Mouse (Mus musculus) heart, embryonic 12.5 days (tissue): ENCODE measurements around the gene Pou2f3. TPM values are rescaled to one million over a fixed set of nuclear protein-coding genes. Genes with fewer than 3 reads are reported as not detected.
"Not testable (repeated sequence)": the region's sequence is repeated elsewhere in the genome, so short reads cannot be mapped to it uniquely, and the experiment has no call there.

Experiments
- ATAC-seq: fragments of 200-750 bp; cut with Nextera tagmentation; 2 replicates; pipeline ENCODE4 v1.8.0; 2017; ENCODE audit warnings: moderate TSS enrichment, moderate library complexity; ENCODE audit not compliant: insufficient number of reproducible peaks, low FRiP score
- H3K27ac ChIP-seq: fragments of 300-500 bp; sonication (generic); 2 replicates; pipeline ENCODE4 v1.5.1; 2016; ENCODE audit warnings: mild to moderate bottlenecking, moderate library complexity; ENCODE audit not compliant: poor library complexity, severe bottlenecking
- H3K27me3 ChIP-seq: fragments of 300-500 bp; sonication (generic); replicated peaks from 2 replicates; pipeline ENCODE4 v1.6.1; 2016; ENCODE audit warnings: mild to moderate bottlenecking, moderate library complexity
- H3K36me3 ChIP-seq: fragments of 300-500 bp; sonication (generic); 2 replicates; pipeline ENCODE4 v1.6.1; 2016; ENCODE audit warnings: mild to moderate bottlenecking, moderate library complexity
- H3K4me1 ChIP-seq: fragments of 300-500 bp; sonication (generic); replicated peaks from 2 replicates; pipeline ENCODE4 v1.6.1; 2016; ENCODE audit warnings: mild to moderate bottlenecking
- H3K4me2 ChIP-seq: fragments of 300-500 bp; sonication (generic); 2 replicates; pipeline ENCODE4 v1.6.1; 2016; ENCODE audit warnings: mild to moderate bottlenecking, moderate library complexity
- H3K4me3 ChIP-seq: fragments of 300-500 bp; sonication (generic); 2 replicates; pipeline ENCODE4 v1.5.1; 2016; ENCODE audit warnings: mild to moderate bottlenecking
- H3K9ac ChIP-seq: fragments of 300-500 bp; sonication (generic); 2 replicates; pipeline ENCODE4 v1.6.1; 2016; ENCODE audit warnings: mild to moderate bottlenecking, moderate library complexity
- H3K9me3 ChIP-seq: fragments of 300-500 bp; sonication (generic); replicated peaks from 2 replicates; pipeline ENCODE4 v1.6.1; 2016; ENCODE audit warnings: mild to moderate bottlenecking, moderate library complexity
- WGBS: fragments of 180-500 bp; shearing (Covaris S2); methylation state at CpG from one replicate; pipeline ENCODE4 v1.1.7; 2016; 5-methylcytosine and 5-hydroxymethylcytosine counted together
- polyA plus RNA-seq: library from polyadenylated mRNA; unstranded; fragments of >200 nt; fragmentation: Nextera tagmentation; extraction: Ambion mirVana; gene quantifications from 2 replicates; pipeline ENCODE4 v1.2.1, GENCODE M21; 2016

Gene Pou2f3
- polyA plus RNA-seq, 1 experiment from 2014 or later: not detected

GRCm38 (mm10) chr9:43130684-43131083, 79.5 kb downstream of the Pou2f3 start:
- no peak for ATAC-seq
- Histone ChIP-seq H3K27ac (no peak overlapping the region), H3K36me3 (no peaks in the 10 kb centered on the region), H3K4me2 (no peak overlapping the region), H3K27me3 (no peaks in the 10 kb centered on the region), H3K9me3 (no peaks in the 10 kb centered on the region), H3K9ac (no peak overlapping the region), H3K4me3 (no peak overlapping the region), H3K4me1 (peaks cover 9% of the 10 kb centered on the region)
- 91% methylated on average over 2 of the region's 2 CpGs for WGBS

- Histone ChIP-seq H3K4me1 (peaks cover 9% of the 10 kb centered on the region), H3K9me3 (no peaks in the 10 kb centered on the region), H3K4me3 (no peak overlapping the region), H3K27me3 (no peaks in the 10 kb centered on the region), H3K36me3 (no peaks in the 10 kb centered on the region), H3K27ac (no peak overlapping the region), H3K9ac (no peak overlapping the region), H3K4me2 (no peak overlapping the region)
- ATAC-seq: no peak
- WGBS: 65% methylated on average over 10 of the region's 10 CpGs
Observed at GRCm38 (mm10) chr9:43127101-43127787, 82.9 kb downstream of the Pou2f3 start.

GRCm38 (mm10) chr9:43122379-43122778, 87.8 kb downstream of the Pou2f3 start:
- Histone ChIP-seq H3K36me3 (no peaks in the 10 kb centered on the region), H3K4me3 (no peak overlapping the region), H3K27me3 (0 out of 2 replicates have a peak, but pooled peaks cover 3% of the 10 kb centered on the region), H3K4me2 (no peak overlapping the region), H3K9me3 (no peaks in the 10 kb centered on the region), H3K4me1 (no peaks in the 10 kb centered on the region), H3K9ac (no peak overlapping the region), H3K27ac (no peak overlapping the region)
- no peak for ATAC-seq
- WGBS: 20% methylated on average over 1 of the region's 1 CpGs

GRCm38 (mm10) chr9:43121948-43122347, 88.2 kb downstream of the Pou2f3 start:
- 90% methylated on average over 2 of the region's 2 CpGs for WGBS
- not testable (repeated sequence) for H3K9me3 ChIP-seq, H3K27ac ChIP-seq, H3K4me2 ChIP-seq, H3K4me1 ChIP-seq, H3K9ac ChIP-seq, ATAC-seq, H3K27me3 ChIP-seq, H3K36me3 ChIP-seq, H3K4me3 ChIP-seq

GRCm38 (mm10) chr9:43116997-43117336, 93.2 kb downstream of the Pou2f3 start:
- Histone ChIP-seq H3K4me3 (no peak overlapping the region), H3K4me1 (peaks cover 8% of the 10 kb centered on the region; the same call in 1 of the 2 replicates), H3K27me3 (0 out of 2 replicates have a peak, but pooled peaks cover 3% of the 10 kb centered on the region), H3K9me3 (no peaks in the 10 kb centered on the region), H3K27ac (no peak overlapping the region), H3K9ac (no peak overlapping the region), H3K36me3 (no peaks in the 10 kb centered on the region), H3K4me2 (peak overlapping the region; percentile 75)
- WGBS: 77% methylated on average over 6 of the region's 6 CpGs
- ATAC-seq: no peak

GRCm38 (mm10) chr9:43116134-43116996, 93.8 kb downstream of the Pou2f3 start, which contains the start of gene Tmem136:
Gene Tmem136, minus strand, starts transcription at chr9:43116570.
- WGBS: 4% methylated on average over 55 of the region's 55 CpGs
- Histone ChIP-seq H3K27me3 (0 out of 2 replicates have a peak, but pooled peaks cover 2% of the 10 kb centered on the region), H3K4me2 (peak within 1 kb of the TSS; percentile 75), H3K4me1 (peaks cover 8% of the 10 kb centered on the region; the same call in 1 of the 2 replicates), H3K4me3 (peak within 1 kb of the TSS; percentile 95), H3K36me3 (peaks cover 6% of the 10 kb centered on the region), H3K9me3 (no peaks in the 10 kb centered on the region), H3K9ac (peak within 1 kb of the TSS; percentile 85), H3K27ac (peak within 1 kb of the TSS; percentile 62)
- peak; percentile 88 for ATAC-seq

GRCm38 (mm10) chr9:43115431-43116133, 94.6 kb downstream of the Pou2f3 start:
- Histone ChIP-seq H3K9me3 (no peaks in the 10 kb centered on the region), H3K36me3 (peaks cover 14% of the 10 kb centered on the region), H3K4me2 (peak overlapping the region; percentile 75), H3K9ac (peak overlapping the region; percentile 85), H3K4me3 (peak overlapping the region; percentile 95), H3K27me3 (no peaks in the 10 kb centered on the region), H3K27ac (peak overlapping the region; percentile 62), H3K4me1 (peaks cover 8% of the 10 kb centered on the region; the same call in 1 of the 2 replicates)
- 20% methylated on average over 12 of the region's 12 CpGs for WGBS
- ATAC-seq: 0 out of 2 replicates have a peak, but pooled peaks have one; percentile 26

GRCm38 (mm10) chr9:43114833-43115232, 95.3 kb downstream of the Pou2f3 start:
- Histone ChIP-seq H3K9me3 (no peaks in the 10 kb centered on the region), H3K9ac (no peak overlapping the region), H3K27me3 (no peaks in the 10 kb centered on the region), H3K4me2 (no peak overlapping the region), H3K27ac (no peak overlapping the region), H3K4me3 (no peak overlapping the region), H3K36me3 (peaks cover 19% of the 10 kb centered on the region), H3K4me1 (peaks cover 8% of the 10 kb centered on the region; the same call in 1 of the 2 replicates)
- ATAC-seq: no peak
- 85% methylated on average over 4 of the region's 4 CpGs for WGBS

GRCm38 (mm10) chr9:43110286-43110980, 99.7 kb downstream of the Pou2f3 start:
- Histone ChIP-seq H3K4me1 (peaks cover 12% of the 10 kb centered on the region), H3K4me2 (no peak overlapping the region), H3K27me3 (no peaks in the 10 kb centered on the region), H3K9me3 (no peaks in the 10 kb centered on the region), H3K4me3 (no peak overlapping the region), H3K9ac (no peak overlapping the region), H3K27ac (no peak overlapping the region), H3K36me3 (peaks cover 19% of the 10 kb centered on the region)
- 75% methylated on average over 8 of the region's 8 CpGs for WGBS
- ATAC-seq: no peak

GRCm38 (mm10) chr9:43109125-43109524, 101.0 kb downstream of the Pou2f3 start:
- Histone ChIP-seq H3K27me3 (no peaks in the 10 kb centered on the region), H3K36me3 (peaks cover 19% of the 10 kb centered on the region), H3K9me3 (no peaks in the 10 kb centered on the region), H3K4me1 (peaks cover 9% of the 10 kb centered on the region; the same call in 1 of the 2 replicates), H3K9ac (no peak overlapping the region), H3K4me2 (no peak overlapping the region), H3K27ac (no peak overlapping the region), H3K4me3 (no peak overlapping the region)
- ATAC-seq: no peak
- WGBS: 81% methylated on average over 7 of the region's 7 CpGs
